Mouse (Mus musculus) hindbrain, embryonic 10.5 days (tissue): ENCODE results near the gene Arap1. TPM values are rescaled to one million over a fixed set of nuclear protein-coding genes. Genes with fewer than 3 reads are reported as not detected.

ENCODE experiments used
- DNase-seq: peaks from one replicate; pipeline ENCODE4 v3.0.0-alpha.2; 2017; ENCODE audit warnings: low spot score
- H3K27ac ChIP-seq: fragments of 300-500 bp; sonication (generic); 2 replicates; pipeline ENCODE4 v1.5.1; 2016; ENCODE audit warnings: mild to moderate bottlenecking, moderate library complexity
- H3K27me3 ChIP-seq: fragments of 300-500 bp; sonication (generic); 2 replicates; pipeline ENCODE4 v1.6.1; 2016; ENCODE audit warnings: mild to moderate bottlenecking; ENCODE audit not compliant: poor library complexity, insufficient read depth, severe bottlenecking
- H3K36me3 ChIP-seq: fragments of 300-500 bp; sonication (generic); 2 replicates; pipeline ENCODE4 v1.6.1; 2016; ENCODE audit warnings: mild to moderate bottlenecking, moderate library complexity
- H3K4me1 ChIP-seq: fragments of 300-500 bp; sonication (generic); replicated peaks from 2 replicates; pipeline ENCODE4 v1.6.1; 2016; ENCODE audit warnings: mild to moderate bottlenecking
- H3K4me3 ChIP-seq: fragments of 300-500 bp; sonication (generic); 2 replicates; pipeline ENCODE4 v1.5.1; 2016; ENCODE audit warnings: mild to moderate bottlenecking, moderate library complexity
- H3K9me3 ChIP-seq: fragments of 300-500 bp; sonication (generic); 2 replicates; pipeline ENCODE4 v1.6.1; 2016; ENCODE audit warnings: mild to moderate bottlenecking, moderate library complexity
- WGBS: fragments of 180-500 bp; shearing (Covaris S2); methylation state at CpG from one replicate; pipeline ENCODE4 v1.1.7; 2016; 5-methylcytosine and 5-hydroxymethylcytosine counted together
- polyA plus RNA-seq: library from polyadenylated mRNA; unstranded; fragments of >200 nt; fragmentation: Nextera tagmentation; extraction: Ambion mirVana; gene quantifications from 2 replicates; pipeline ENCODE4 v1.2.1, GENCODE M21; 2016

The Arap1 gene
- 14.7 and 19.2 TPM in 2 replicates for polyA plus RNA-seq

- no peaks in the 10 kb centered on the region for H3K9me3 ChIP-seq
- DNase-seq, result peak; percentile 63
- H3K4me1 ChIP-seq, result peaks cover 55% of the 10 kb centered on the region
- peak within 1 kb of the TSS; percentile 66 for H3K4me3 ChIP-seq
- under 1% methylated on average over 35 of the region's 35 CpGs for WGBS
- peaks cover 47% of the 10 kb centered on the region for H3K27me3 ChIP-seq
- H3K27ac ChIP-seq, result peak within 1 kb of the TSS; percentile 71
- H3K36me3 ChIP-seq, result no peaks in the 10 kb centered on the region
Measured at GRCm38 (mm10) chr7:101347767-101348270, at the start of gene Arap1. Gene Arap1 (plus strand): TSS chr7:101348067.

GRCm38 (mm10) chr7:101298375-101298774, 49.5 kb upstream of the Arap1 start:
- DNase-seq, result no peak
- H3K27me3 ChIP-seq, result peaks cover 57% of the 10 kb centered on the region
- H3K27ac ChIP-seq, result no peak overlapping the region
- H3K36me3 ChIP-seq, result peaks cover 6% of the 10 kb centered on the region; the same call in 1 of the 2 replicates
- peaks cover 36% of the 10 kb centered on the region for H3K4me1 ChIP-seq
- no peak overlapping the region for H3K4me3 ChIP-seq
- WGBS, result 86% methylated on average over 3 of the region's 3 CpGs
- no peaks in the 10 kb centered on the region for H3K9me3 ChIP-seq

GRCm38 (mm10) chr7:101301361-101301880, 46.4 kb upstream of the Arap1 start:
- no peak for DNase-seq
- Histone ChIP-seq H3K9me3 (no peaks in the 10 kb centered on the region), H3K27me3 (peaks cover 59% of the 10 kb centered on the region), H3K36me3 (no peaks in the 10 kb centered on the region), H3K4me1 (peaks cover 33% of the 10 kb centered on the region), H3K27ac (peak overlapping the region; percentile 86), H3K4me3 (peak overlapping the region; percentile 74)
- WGBS, result 1% methylated on average over 30 of the region's 30 CpGs

GRCm38 (mm10) chr7:101301881-101302456, 45.9 kb upstream of the Arap1 start, which contains the start of gene Atg16l2:
Gene Atg16l2 (minus strand): TSS chr7:101302251.
- WGBS, result under 1% methylated on average over 39 of the region's 39 CpGs
- Histone ChIP-seq H3K36me3 (no peaks in the 10 kb centered on the region), H3K27me3 (peaks cover 53% of the 10 kb centered on the region), H3K4me1 (peaks cover 27% of the 10 kb centered on the region), H3K27ac (peak within 1 kb of the TSS; percentile 86), H3K4me3 (peak within 1 kb of the TSS; percentile 74), H3K9me3 (no peaks in the 10 kb centered on the region)
- peak; percentile 93 for DNase-seq

- 27% methylated on average over 7 of the region's 7 CpGs for WGBS
- peak overlapping the region; percentile 86 for H3K27ac ChIP-seq
- DNase-seq, result no peak
Measured at GRCm38 (mm10) chr7:101302691-101303090, 45.2 kb upstream of the Arap1 start.

GRCm38 (mm10) chr7:101306841-101307240, 41.0 kb upstream of the Arap1 start:
- H3K27me3 ChIP-seq, result peaks cover 7% of the 10 kb centered on the region; the same call in 1 of the 2 replicates
- H3K4me3 ChIP-seq, result no peak overlapping the region
- no peaks in the 10 kb centered on the region for H3K9me3 ChIP-seq
- H3K27ac ChIP-seq, result no peak overlapping the region
- 54% methylated on average over 2 of the region's 2 CpGs for WGBS
- H3K36me3 ChIP-seq, result no peaks in the 10 kb centered on the region
- DNase-seq, result no peak
- H3K4me1 ChIP-seq, result peaks cover 17% of the 10 kb centered on the region

More at GRCm38 (mm10) chr7:101302691-101303090, 45.2 kb upstream of the Arap1 start:
- no peaks in the 10 kb centered on the region for H3K36me3 ChIP-seq
- peaks cover 22% of the 10 kb centered on the region for H3K4me1 ChIP-seq
- H3K4me3 ChIP-seq, result peak overlapping the region; percentile 74
- H3K27me3 ChIP-seq, result peaks cover 46% of the 10 kb centered on the region
- H3K9me3 ChIP-seq, result no peaks in the 10 kb centered on the region

GRCm38 (mm10) chr7:101309985-101310326, 37.9 kb upstream of the Arap1 start:
- WGBS, result 42% methylated on average over 5 of the region's 5 CpGs
- H3K27me3 ChIP-seq, result peaks cover 6% of the 10 kb centered on the region; the same call in 1 of the 2 replicates
- H3K36me3 ChIP-seq, result no peaks in the 10 kb centered on the region
- peak overlapping the region; percentile 59 for H3K4me3 ChIP-seq
- peak overlapping the region; percentile 90 for H3K27ac ChIP-seq
- no peak for DNase-seq
- no peaks in the 10 kb centered on the region for H3K9me3 ChIP-seq
- H3K4me1 ChIP-seq, result peaks cover 10% of the 10 kb centered on the region; the same call in 1 of the 2 replicates

- H3K9me3 ChIP-seq, result no peaks in the 10 kb centered on the region
- under 1% methylated on average over 43 of the region's 43 CpGs for WGBS
- H3K27me3 ChIP-seq, result 0 out of 2 replicates have a peak, but pooled peaks cover 1% of the 10 kb centered on the region
- peaks cover 10% of the 10 kb centered on the region; the same call in 1 of the 2 replicates for H3K4me1 ChIP-seq
- DNase-seq, result peak; percentile 98
- no peaks in the 10 kb centered on the region for H3K36me3 ChIP-seq
- peak overlapping the region; percentile 90 for H3K27ac ChIP-seq
- peak overlapping the region; percentile 59 for H3K4me3 ChIP-seq
Measured at GRCm38 (mm10) chr7:101310327-101311028, 37.4 kb upstream of the Arap1 start.

- DNase-seq, result no peak
- Histone ChIP-seq H3K27me3 (no peaks in the 10 kb centered on the region), H3K36me3 (no peaks in the 10 kb centered on the region), H3K4me1 (peaks cover 10% of the 10 kb centered on the region; the same call in 1 of the 2 replicates), H3K9me3 (no peaks in the 10 kb centered on the region), H3K4me3 (peak overlapping the region; percentile 59), H3K27ac (peak overlapping the region; percentile 90)
- WGBS, result 43% methylated on average over 2 of the region's 2 CpGs
Measured at GRCm38 (mm10) chr7:101311061-101311460, 36.8 kb upstream of the Arap1 start.

- Histone ChIP-seq H3K4me1 (peaks cover 10% of the 10 kb centered on the region; the same call in 1 of the 2 replicates), H3K36me3 (no peaks in the 10 kb centered on the region), H3K4me3 (no peak overlapping the region), H3K27ac (no peak overlapping the region), H3K9me3 (no peaks in the 10 kb centered on the region), H3K27me3 (0 out of 2 replicates have a peak, but pooled peaks cover 6% of the 10 kb centered on the region)
- WGBS, result 82% methylated on average over 3 of the region's 3 CpGs
- no peak for DNase-seq
Measured at GRCm38 (mm10) chr7:101313033-101313432, 34.8 kb upstream of the Arap1 start.

GRCm38 (mm10) chr7:101314396-101314795, 33.5 kb upstream of the Arap1 start:
- no peak overlapping the region for H3K4me3 ChIP-seq
- H3K27me3 ChIP-seq, result peaks cover 19% of the 10 kb centered on the region
- WGBS, result 72% methylated on average over 5 of the region's 5 CpGs
- H3K9me3 ChIP-seq, result no peaks in the 10 kb centered on the region
- H3K36me3 ChIP-seq, result no peaks in the 10 kb centered on the region
- no peak overlapping the region for H3K27ac ChIP-seq
- no peak for DNase-seq
- H3K4me1 ChIP-seq, result peaks cover 10% of the 10 kb centered on the region; the same call in 1 of the 2 replicates

- Histone ChIP-seq H3K27ac (no peak overlapping the region), H3K4me3 (no peak overlapping the region), H3K4me1 (peaks cover 12% of the 10 kb centered on the region; the same call in 1 of the 2 replicates), H3K36me3 (no peaks in the 10 kb centered on the region), H3K27me3 (peaks cover 32% of the 10 kb centered on the region), H3K9me3 (no peaks in the 10 kb centered on the region)
- DNase-seq, result no peak
Measured at GRCm38 (mm10) chr7:101315699-101316098, 32.2 kb upstream of the Arap1 start.

- Histone ChIP-seq H3K9me3 (no peaks in the 10 kb centered on the region), H3K27me3 (peaks cover 41% of the 10 kb centered on the region), H3K36me3 (no peaks in the 10 kb centered on the region), H3K27ac (no peak overlapping the region), H3K4me3 (no peak overlapping the region), H3K4me1 (peaks cover 14% of the 10 kb centered on the region)
- DNase-seq, result no peak
- WGBS, result 71% methylated on average over 6 of the region's 6 CpGs
Measured at GRCm38 (mm10) chr7:101316591-101317001, 31.3 kb upstream of the Arap1 start.
